Mouse (Mus musculus) gastrocnemius, adult 18-20 months (tissue): ENCODE measurements at regions not wholly inside any gene's neighbourhood (a gene's known extent, or its start where the extent isn't known, plus 50 kb on each side); places are given as distances from the start of the nearest gene placed in this dataset.

ENCODE experiments used
- DNase-seq: peaks from one replicate; pipeline ENCODE4 v3.0.0; 2021; ENCODE audit warnings: low spot score

DNA sequence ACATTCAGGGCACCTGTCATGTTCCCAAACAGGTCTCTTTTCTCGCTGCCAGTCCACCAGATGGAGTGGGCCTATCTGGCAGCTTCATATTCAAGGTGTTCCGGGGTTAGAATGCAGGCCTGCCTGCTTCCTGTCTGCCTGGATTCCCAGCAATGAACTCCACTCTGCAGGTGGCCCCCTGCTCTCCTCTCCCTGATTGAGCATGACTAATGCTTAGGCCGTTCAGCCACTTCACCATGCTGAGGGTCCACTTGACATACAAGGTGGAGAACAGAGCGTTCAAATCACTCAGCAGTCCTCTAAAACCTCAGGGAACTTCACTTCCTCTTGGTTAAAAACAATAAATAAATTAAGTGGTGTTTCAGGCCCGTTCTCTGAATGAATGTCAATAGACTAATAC, 112.1 kb upstream of the Ralgapa2 start:
- no peak for DNase-seq

DNA sequence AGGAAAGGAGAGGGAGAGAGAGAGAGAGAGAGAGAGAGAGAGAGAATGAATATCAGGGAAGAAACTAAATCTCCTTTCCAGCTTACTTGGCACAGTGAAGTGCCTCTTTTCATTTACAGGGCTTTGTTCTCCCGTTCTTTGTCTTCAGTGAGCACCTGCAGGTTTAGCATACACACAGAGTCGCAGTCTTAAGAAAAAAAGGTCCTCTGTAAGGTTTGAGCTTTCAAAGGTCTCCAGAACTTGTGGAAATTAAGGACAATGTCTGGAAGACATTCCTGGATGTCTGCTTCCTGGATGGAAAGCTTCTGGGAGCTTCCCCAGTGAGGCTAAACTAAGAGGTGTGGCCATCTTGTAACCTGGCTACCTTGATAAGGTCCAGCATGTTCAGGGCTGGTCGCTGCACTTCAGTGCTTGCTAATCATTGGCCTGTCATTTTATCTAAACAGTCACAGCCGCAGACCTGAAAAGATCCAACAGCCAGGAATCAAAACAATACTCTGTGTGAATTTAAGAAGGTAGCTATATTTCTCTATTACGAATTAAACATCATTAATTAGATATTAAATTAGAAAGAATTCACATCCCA, 113.1 kb upstream of the Ralgapa2 start:
- no peak for DNase-seq

DNA sequence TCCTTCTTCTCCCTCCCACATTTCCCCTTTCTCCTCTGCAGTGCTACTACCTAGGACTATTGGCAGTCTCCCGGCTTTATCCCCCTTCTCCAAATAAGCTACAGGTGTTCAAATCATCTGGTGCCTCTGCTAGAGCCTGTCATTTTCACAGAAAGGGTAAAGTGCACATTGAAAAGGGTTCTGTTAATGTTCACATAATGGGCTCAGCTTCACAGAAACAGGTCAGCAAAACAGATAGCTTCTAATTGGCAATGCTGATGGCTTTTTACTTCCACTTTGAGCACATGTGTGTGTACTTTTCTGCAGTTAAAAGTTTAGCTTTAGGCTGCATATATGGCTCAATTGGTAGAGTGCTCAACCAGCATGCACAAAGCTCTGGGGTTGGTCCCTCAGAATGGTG, 114.4 kb upstream of the Ralgapa2 start:
- DNase-seq: no peak

DNA sequence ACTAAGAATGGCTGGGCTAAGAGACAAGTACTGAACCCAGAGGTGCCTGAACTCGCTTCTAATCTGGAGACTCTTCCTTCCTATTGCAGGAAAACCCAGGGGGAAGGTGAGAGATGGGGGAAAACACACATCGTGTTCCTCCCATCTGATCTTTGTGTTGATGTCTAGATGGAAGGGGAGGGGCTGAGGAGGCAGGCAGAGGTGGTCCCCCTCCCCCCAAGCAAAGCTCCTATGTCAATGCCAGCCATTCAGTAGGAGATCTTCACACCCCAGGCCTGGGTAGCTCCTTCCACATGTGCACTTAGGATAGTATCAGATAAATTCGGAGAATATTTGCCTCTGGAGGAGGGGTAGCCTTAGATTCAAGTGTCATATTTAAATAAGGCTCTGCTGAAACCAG, 118.0 kb upstream of the Ralgapa2 start:
- DNase-seq: no peak

DNA sequence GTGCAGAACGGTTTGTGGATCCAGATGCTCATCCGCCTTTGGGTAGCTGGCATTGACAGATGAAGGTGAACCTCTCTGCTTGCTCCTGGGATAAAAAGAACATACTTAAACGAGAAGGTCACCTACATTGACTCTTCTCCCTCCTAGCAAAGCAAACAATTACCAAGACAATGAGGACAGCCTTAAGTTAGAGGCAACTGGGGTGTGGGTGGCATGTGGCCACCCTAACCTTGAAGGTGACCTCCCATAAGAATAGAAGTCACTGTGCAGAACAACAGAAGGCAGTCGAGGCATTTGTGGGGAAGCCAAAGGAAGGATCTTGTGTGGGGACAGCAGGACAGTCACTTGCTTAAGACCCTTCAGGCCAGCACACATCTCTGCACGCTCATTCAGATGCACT, 119.0 kb upstream of the Ralgapa2 start:
- no peak for DNase-seq

DNA sequence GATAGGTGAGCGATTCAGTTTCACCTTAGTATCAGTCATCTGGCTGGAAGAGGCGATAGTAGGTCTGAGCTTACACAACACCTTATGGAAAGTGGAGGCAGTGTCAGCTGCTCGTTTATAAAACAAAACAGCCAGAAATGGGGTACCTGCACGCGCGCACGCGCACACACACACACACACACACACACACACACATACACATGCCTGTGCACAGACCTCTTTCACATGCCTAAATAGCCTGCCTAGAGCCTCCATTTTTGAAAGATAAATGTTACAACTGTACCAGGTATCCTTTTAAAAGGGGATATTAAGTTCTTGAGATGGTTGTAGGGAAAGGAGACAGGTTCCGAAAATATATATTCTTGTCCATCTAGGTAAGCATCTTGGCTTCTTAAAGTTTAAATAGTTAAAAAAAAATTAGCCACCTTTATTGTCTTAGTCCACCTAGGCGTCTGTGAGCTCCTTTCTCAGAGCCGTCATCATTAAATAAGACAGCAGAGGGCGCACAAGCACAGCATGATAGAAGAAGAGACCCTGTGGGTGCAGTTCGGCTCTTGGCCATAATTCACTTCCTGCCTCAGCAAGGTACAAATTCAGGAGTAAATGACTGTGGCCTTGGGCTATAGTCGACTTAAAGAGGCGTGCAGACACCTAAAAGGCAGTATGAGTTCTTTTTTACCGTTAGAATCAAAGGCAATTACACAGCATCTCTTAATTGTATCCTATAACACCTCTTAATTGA, 121.4 kb upstream of the Ralgapa2 start:
- peak; percentile 42 for DNase-seq

DNA sequence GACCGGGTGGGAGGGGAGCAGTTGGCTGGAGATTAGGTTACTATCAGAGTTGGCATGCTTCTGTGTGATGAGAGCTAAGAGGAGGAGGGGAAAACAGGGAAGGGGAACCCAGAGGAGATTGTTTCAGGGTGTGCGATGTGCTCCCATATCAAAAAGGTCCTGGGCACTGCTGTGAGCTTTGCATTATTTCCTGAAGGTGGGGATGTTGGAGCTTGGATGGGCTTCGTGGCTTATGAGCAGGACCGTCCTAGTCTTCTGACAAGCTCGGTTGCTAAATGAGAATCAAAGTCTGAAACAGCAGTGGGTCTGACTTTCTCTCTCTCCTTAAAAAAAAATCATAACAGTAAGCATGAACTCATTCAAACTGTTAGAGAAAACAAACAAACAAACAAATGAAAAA, 125.4 kb upstream of the Ralgapa2 start:
- no peak for DNase-seq

DNA sequence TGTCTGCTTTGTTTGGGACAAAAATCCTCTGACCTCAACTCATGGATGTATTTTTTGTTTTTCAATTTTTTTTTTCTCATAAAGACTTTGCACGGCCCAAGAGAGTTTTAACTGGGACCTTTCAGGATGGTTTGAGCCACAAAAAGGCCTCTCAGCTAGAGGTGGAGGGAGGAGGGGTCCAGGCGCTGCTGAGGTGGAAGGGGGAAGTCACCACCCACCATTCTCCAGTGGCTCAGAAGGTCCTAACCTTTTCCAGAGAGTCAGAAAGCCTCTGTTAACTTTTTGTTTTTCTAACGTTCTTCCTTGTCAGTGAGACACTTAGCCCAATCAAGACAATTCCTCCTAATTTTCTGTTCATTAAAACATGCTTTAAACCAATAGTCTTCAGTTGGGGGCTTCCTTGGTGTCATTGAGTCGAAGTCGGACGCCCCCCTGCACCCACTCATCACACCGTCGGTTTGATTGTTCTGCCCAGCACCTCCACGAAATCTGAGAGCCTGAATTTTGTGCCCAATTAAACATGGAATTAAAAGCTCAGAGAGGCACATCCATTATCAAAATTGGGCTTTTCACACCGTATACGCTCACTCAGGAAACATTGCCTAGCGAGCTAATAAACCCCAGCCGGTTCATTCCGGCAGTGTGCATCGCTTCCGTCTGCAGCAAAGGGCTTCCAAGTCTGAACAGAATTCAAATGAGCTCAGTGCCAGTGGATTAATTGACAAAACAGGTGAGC, 134.3 kb upstream of the Ralgapa2 start:
- DNase-seq: no peak

DNA sequence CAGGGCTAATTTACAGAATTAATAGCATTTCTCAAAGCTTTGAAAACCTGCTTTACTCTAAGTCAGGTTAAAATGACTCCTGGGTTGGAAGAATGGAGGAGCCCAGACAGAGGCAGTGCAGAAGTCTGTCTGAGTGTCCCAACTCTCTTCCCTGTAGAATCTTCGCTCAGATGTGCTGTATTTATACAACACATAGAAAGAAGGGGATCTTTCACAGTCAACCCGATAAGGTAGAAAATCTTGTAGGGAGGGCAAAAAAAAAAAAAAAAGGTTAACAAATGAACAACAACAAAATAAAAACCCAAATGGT, 134.8 kb upstream of the Ralgapa2 start:
- no peak for DNase-seq

DNA sequence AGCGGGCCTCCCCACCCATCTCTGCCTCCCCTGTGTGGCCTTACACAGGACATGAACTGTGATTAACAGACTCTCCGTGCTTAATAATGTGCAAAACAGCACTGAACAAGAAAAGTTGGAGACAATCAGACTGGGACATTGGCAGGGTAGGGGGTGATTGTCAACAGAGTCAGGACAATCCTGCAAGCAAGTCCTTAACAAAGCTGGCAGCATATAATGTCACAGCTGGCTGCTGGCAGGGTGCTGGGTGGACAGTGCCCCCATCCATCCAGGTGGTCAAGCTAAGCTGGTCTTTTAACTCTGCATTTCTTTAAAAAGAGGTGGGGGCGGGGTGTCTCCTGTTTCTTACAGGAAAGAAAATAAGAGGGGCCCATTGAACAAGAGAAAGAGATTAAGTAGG, 149.2 kb upstream of the Ralgapa2 start:
- DNase-seq: no peak

DNA sequence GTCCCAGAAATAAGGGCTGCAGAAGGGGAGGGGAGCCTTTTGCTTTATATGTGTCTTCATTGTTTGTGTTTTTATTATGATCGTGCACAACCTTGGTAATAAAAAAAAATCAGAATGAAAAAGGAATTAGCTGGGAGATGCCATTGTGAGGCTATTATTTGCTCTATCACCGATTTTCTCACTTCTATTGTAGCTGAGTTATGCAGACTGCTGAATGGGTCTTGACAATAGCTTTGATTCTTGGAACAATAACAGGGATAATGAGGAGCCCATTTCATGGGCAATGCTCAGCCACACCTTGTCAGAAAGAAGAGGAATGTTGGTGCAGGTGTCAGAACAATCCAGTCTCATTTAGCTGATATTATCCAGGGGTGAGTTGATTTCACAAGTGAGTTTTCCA, 160.6 kb upstream of the Ralgapa2 start:
- no peak for DNase-seq

DNA sequence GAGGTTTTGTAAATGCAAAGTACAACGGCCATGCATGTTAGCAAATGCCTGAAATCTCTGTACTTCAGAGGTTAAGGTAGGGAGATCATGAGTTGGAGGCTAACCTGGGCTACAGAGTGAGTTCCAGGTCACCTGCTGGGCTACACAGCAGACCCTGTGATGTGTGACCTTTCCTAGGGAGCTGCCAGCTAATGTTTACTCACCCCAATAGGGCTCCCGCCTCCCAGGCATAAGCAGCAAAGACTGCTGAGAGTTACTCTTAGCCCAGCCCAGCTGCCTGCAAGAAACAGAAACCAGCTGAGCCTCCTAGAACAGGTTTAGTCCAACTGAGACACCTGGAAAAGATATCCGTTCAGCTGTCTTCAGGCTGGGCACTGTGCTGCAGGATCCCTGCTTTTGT, 169.8 kb upstream of the Ralgapa2 start:
- DNase-seq: no peak

DNA sequence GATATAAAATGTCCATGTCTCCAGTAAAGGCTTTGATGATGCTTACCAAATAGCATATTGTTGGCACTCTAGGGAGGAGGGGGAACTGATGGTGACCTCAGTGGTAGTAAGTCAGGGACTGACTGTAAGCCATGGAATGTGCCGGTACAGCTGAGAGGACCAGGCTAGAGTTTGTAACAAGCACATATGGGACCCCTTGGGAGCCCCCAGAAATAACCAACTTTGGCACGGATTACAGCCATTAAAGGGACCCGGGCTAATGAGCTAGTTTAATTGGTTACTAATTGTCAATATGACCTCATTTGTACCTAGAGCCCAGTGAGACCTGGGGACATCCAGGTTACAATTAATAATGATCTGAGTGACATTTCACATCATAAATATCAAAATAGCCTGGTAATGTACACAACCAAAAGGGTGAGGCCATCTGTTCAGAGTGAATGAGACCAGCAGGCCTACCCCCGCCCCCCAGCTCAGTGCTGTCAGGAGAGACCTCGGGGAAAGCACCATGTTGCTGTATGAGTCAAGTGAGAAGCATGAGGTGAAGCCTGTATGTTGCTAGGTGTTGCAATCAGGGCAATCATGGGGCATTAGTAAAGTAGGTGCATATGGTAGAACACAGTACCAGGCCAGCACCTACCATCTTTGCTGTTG, 169.7 kb upstream of the Kiz start:
- no peak for DNase-seq

DNA sequence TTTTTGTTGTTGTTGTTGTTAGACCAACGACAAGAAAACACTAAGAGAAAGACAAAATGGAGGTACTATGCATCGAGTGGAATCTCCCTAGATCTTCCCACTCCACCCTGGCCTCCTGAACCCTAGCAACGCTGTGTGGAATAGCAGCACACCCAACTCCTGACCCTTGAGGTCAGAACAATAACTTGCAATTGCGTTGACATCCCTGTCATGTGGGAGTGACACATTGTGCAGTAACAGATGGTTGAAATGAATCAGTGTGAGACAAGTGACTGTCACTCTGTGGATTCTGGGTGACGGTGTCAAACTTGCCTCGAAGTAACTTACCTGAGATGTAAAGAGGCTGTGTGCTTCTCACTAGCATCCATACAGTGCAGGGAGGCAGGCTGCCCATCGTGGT, 167.1 kb upstream of the Kiz start:
- no peak for DNase-seq

DNA sequence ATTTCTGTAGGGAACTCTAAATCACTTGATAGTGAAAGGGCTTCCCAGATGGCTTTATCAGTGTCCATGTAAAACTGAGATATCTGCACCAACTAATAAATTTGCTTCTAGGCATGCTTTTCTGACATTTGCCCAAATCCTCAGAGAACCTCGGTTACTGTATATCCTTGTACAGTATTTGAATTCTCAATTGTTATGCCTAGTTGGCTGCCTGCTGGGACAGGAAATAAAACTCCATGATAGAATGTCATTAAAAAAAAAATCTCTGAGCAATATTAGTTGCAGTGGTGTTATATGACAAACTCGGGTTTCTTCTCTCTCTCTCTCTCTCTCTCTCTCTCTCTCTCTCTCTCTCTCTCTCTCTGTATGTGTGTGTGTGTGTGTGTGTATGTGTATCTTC, 162.2 kb upstream of the Kiz start:
- DNase-seq: no peak

DNA sequence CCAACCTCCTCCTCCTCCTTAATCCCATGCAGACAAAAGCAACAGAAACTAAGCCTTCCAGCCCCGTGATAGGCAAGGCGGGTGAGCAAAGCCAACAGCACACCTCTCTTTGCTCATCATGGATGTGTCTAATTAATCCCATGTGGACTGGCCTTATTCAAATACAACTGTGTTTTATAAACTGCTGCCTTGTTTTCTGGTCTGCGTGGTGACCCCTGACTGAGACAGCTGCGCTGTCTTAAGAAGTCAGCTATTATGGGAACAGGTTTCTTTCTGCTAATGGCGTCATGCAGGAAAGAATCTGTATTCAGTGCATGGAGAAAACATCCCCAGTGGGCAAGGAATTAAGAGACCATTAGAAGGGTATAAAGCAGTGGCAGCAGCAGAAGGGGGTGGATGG, 161.6 kb upstream of the Kiz start:
- DNase-seq: no peak

DNA sequence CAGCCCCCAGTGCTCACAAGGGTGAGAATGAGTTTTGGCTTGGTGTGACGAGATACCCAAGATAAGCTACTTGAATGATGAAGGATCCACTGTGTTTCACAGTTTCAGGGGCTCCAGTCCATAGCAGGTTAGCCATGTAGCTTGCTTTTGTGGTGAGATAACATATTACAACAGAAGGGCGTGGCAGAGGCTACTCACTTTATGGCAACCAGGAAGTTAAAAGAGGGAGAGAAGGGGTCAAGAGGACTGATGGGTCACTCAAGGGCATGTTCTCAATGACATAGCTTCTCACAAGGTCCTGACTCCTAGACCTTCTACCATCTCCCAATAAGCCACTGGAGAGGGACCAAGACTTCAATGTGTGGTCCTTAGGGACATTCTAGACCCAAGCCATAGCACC, 159.4 kb upstream of the Kiz start:
- no peak for DNase-seq

DNA sequence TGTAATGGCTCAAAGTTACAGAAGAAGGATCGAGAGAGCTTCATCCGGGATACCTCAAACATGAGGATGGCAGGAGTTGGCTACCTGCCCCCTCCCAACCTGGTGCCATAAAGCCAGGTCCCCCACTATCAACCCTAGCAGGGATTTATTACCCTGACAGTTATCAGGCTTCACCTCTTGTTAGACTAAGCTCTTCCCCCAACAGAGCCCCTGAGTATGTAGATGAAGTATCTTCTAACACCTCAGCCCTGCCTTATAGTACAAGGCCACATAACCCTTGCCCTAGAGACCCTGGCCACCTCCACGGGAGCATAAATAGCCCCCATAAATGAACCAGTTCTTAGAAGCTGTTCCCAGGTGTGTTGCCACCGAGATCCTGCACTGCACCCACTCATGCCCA, 158.9 kb upstream of the Kiz start:
- no peak for DNase-seq

DNA sequence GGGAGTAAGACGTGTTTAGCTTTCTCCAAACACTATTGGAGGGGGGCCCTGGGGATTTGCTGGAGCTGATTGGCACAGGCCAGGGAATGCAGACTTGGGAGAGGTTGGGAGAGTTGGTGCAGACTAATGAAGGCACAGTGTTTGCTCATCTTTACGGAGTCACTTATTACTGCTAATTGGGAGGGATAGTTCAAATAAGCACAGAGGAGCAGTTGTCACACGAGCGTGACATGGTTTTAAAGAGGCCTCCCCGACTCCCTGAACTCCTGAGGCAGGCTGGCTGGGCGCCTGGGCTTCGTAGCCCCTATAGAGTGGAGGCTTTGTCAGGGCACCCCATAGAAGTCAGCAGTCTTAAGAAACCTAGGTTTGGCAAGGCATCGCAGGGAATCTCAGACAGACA, 145.0 kb upstream of the Kiz start:
- DNase-seq: no peak

DNA sequence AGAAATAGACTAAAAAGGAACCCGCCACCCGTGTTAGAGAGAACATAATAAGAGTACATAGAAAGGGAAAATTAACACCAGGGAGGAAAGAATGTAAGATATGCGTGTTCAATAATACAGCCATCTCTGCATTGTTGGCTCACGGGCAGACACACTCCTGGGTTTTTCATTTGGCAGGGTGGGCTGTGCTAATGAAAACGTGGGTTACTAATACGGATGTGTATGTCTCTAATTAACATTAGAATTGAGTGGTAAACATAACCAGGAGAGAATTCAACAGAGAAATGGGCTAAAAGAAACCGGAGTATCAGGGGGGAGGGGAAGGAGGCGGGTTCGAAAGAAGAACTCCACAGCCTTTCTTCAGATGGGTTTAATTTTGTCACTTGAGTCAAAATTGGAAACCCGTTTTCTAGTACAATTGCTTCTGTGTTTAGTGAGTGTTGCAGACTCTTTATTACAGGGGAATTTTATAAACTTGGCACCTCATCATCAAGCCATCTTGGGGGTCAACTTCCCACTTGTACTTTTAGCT, 134.4 kb upstream of the Kiz start:
- no peak for DNase-seq

DNA sequence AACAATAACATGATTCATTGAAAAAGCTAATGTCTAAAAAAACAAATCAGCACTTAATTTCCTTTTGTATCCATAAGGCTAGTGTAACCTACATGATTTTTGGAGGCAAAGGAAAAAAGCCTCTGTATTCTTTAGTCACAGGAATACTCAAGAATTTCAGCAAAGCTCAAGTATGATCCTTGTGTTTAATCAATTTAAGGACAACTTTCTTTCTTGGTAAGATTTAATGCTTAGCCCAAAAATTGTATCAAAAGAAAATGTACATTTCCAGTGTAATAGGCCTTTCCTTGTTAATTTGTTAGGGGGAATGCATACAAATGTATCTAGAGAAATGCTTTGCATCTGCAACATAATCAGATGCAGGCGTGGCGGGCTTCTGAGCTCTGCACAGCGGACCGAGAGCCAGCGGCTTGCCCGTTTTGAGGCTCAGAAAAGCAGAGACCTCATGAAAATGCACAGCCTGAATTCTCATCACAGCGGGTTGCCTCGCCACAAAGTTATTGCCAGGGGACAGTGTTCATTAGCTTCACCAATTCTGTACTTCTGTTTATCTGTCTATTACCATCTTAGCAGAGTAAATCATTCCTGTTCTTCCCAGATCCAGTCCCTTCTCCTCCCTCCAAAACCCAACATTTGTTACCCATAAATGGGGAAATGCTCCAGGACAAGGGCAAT, 133.2 kb upstream of the Kiz start:
- no peak for DNase-seq

DNA sequence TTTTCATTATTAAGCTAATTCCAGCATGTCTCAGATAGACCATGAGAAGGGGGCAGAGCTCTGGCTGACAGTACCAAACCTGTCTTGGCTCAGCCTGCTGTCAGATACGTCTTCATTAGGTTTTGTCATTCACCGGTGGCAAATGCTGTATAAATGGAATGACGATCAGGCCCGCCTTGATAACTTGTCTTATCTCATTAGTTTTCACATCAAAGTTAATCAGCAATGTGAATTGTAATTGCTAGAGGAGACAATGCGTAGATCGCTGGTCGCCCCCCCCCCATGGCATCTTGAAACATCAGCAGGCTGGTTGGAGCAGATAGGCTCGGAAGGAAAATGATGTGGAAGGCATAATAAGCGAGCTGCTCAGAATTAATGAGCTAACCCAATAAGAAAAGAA, 132.5 kb upstream of the Kiz start:
- no peak for DNase-seq
